Mouse (Mus musculus) megakaryocyte, adult 5-6 weeks (primary cell): ENCODE data around the gene Axdnd1. TPM values are rescaled to one million over a fixed set of nuclear protein-coding genes. Genes with fewer than 3 reads are reported as not detected.
"Not testable (repeated sequence)": the region's sequence is repeated elsewhere in the genome, so short reads cannot be mapped to it uniquely, and the experiment has no call there.

Experiments
- ATAC-seq: 2 replicates; pipeline ENCODE4 v1.8.0; 2016; ENCODE audit warnings: mild to moderate bottlenecking, inconsistent platforms; ENCODE audit not compliant: poor library complexity, severe bottlenecking
- total RNA-seq, 2 experiments: library from RNA; stranded (forward) in 1 of 2; stranded (reverse) in 1 of 2; fragments of 153-499, 151-499 nt in 1 of 2; fragments of 221-1000, 200-1000 nt in 1 of 2; gene quantifications; 2 replicates each; pipeline versions ENCODE4 v1.2.3 to v1.2.4; 2015 to 2017

Gene Axdnd1
- total RNA-seq, 2 experiments from 2014 or later, result 0.92 to 2.2 TPM

DNA sequence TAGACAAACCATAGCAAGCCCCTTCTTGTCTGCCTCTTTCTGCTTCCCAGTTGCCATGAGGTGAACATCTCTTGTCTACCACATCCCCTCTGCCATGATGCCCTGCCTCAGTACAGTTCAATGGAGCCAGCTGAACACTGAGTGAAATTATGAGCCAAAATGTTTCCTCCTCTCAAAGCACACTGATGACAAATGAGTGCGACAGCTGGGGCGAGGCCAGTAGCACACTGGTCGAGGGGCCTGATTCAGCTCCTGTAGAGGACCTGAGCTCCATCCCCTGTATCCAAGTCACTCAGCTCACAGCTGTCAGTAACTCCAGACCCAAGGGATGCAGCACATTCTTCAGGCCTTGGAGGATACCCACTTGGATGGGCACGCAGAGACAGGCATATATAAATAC is 75.3 kb downstream of the Axdnd1 start:
- no peak for ATAC-seq

GRCm38 (mm10) chr1:156344433-156344832 is 76.5 kb downstream of the Axdnd1 start:
- no peak for ATAC-seq

DNA sequence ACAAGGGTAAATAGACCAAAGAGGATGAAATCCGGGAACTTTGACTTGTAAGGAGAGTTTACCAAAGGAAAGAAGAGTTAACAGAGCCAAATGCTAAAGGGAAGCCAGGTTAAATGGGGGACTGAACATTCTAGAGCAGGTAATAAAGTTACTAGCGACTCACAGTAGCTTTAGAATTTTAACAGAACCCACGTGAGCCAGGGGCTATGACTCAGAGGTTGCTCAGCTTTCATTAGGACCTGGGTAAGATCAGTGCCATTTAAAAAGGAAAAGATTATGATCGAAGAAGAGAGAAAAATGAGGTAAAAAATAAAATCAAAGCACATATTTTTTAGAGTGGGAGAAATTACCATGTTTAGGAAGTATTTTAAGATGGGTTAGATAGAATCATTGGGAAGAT is 80.1 kb downstream of the Axdnd1 start:
- ATAC-seq, result no peak

- no peak for ATAC-seq
Measured at GRCm38 (mm10) chr1:156323126-156323525, 97.8 kb downstream of the Axdnd1 start.

- ATAC-seq, result no peak
Measured at GRCm38 (mm10) chr1:156310630-156311029, 110.3 kb downstream of the Axdnd1 start, which contains the start of gene Nphs2. TSS of gene Nphs2 (plus strand) at chr1:156310727.

GRCm38 (mm10) chr1:156308595-156308994 is 112.4 kb downstream of the Axdnd1 start:
- ATAC-seq, result no peak

DNA sequence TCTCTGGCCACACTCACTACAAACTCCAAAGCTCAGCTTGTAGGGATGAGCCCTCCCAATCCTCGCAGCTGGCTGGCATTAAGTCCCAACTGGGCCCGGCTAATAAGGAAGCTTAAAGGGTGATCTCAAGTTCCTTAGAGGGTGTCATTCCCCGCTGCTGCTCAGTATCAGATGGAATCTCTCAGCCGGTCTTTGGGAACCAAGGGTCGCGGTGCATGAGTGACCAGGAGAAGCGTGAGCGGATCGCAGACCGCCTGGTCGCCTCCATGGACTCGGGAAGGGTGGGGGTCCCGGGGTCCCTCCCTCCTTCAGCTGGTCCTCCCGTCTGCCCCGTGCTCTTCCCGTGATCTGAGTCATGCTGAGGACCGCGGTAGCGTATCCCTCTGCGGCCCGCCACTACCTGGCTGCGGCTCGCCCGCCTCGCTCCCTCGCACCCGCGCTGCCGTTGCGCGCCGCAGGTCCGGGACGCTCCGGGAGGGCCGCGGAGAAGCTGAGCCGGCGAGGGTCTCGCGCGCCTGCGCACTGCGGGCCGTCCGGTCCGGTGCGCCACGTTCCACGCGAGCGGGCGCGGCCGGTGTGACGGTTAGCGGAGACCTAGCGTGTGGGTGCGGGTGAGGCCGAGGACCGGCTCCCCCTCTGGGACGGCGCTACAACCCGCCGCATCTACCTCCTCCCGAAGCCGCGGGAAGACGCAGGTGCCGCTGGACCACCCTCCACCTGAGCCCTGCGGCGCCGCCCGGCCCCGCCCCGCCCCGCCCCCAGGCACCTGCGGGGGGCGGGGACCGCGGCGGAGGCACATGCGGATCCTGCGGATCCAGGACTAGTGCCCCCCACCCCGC is 117.8 kb downstream of the Axdnd1 start, which contains the start of gene Tdrd5:
Gene Tdrd5, minus strand, starts transcription at position 754 of the 839 bp plus-strand sequence.
- no peak for ATAC-seq

DNA sequence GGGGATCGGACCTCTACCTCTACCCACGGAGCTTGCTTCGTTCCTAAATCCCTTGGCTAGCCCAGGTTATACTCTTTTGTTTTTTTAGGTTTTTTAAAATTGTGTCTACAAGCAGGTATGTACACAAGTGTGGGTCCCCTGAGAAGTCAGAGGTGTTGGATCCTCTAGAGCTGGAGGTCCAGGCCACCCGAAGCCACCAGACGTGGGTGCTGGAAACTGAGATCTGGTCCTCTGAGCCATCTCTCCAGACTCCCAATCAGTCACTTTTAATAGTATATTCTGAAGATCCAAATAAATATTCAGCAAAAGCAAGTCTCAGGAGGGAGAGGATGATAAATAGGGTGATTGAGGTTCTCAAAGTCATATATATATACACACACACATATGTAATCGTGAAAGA is 130.9 kb downstream of the Axdnd1 start:
- ATAC-seq, result no peak

- not testable (repeated sequence) for ATAC-seq
Measured at GRCm38 (mm10) chr1:156289222-156289587, 131.8 kb downstream of the Axdnd1 start.

GRCm38 (mm10) chr1:156288556-156289221 is 132.3 kb downstream of the Axdnd1 start:
- ATAC-seq, result no peak

DNA sequence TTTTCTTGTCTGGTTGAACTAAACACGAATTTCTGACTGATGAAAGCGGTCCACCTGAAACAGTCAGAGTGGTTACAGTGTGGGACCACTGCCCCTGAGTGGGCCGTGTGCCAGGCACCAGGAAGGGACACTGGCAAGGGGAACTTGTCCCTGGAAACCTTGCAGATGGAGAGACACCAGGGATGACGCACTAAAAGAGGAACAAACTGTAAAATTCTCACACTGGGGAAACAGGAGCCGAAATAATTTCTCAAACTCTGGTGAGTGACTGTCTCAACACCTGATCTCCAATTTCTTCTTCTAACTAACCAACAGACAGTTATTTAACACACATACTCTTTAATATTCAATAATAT is 135.4 kb downstream of the Axdnd1 start:
- ATAC-seq, result no peak

- ATAC-seq, result no peak
Measured at GRCm38 (mm10) chr1:156284851-156285540, 136.0 kb downstream of the Axdnd1 start.

DNA sequence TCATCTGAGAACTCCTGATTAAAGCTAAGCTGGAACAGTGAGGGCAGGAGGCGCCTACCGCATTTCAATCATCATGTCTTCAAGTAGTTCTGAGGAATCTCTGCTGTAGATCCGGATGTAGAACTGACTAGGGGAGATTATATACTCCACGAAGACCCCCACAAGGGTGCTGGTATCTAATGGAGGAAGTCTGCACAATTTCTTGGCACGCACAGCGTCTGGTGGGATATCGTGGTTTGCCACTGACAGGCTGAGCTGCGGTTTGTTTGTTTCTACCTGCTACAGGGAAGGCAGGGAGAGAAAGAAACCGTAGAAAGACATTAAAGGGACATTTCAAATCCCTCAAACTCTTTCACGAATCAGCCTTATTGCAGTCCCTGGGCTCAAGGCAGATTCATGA is 136.8 kb downstream of the Axdnd1 start:
- ATAC-seq, result no peak

GRCm38 (mm10) chr1:156280131-156280530 is 140.8 kb downstream of the Axdnd1 start:
- no peak for ATAC-seq

- no peak for ATAC-seq
Measured at GRCm38 (mm10) chr1:156273647-156274046, 147.3 kb downstream of the Axdnd1 start.

Other genes starting within 250 kb of the Axdnd1 start
- not detected in 2 replicates for gene Fam163a, start 216.1 kb downstream of the Axdnd1 start, total RNA-seq (2015)
- not detected in 2 replicates for gene Fam163a, start 216.1 kb downstream of the Axdnd1 start, total RNA-seq (2017)
- 0.18 TPM in 1 of 2 replicates, not detected in the other for gene Tdrd5, start 117.5 kb downstream of the Axdnd1 start, total RNA-seq (2015)
- not detected in 2 replicates for gene Tdrd5, start 117.5 kb downstream of the Axdnd1 start, total RNA-seq (2017)
- not detected in 2 replicates for gene Nphs2, start 110.4 kb downstream of the Axdnd1 start, total RNA-seq (2015)
- not detected in 2 replicates for gene Nphs2, start 110.4 kb downstream of the Axdnd1 start, total RNA-seq (2017)
- 878 and 965 TPM in 2 replicates for gene Gm2000, start 55.1 kb downstream of the Axdnd1 start, total RNA-seq (2015)
- gene Gm2000, start 55.1 kb downstream of the Axdnd1 start, total RNA-seq (2017), result 1,434 and 1,885 TPM in 2 replicates
- 223 and 228 TPM in 2 replicates for gene Soat1, start 53.2 kb upstream of the Axdnd1 start, total RNA-seq (2015)
- 341 and 376 TPM in 2 replicates for gene Soat1, start 53.2 kb upstream of the Axdnd1 start, total RNA-seq (2017)
- 3.8 and 7.0 TPM in 2 replicates for gene Gm10031, start 102.9 kb upstream of the Axdnd1 start, total RNA-seq (2015)
- 12.0 and 19.4 TPM in 2 replicates for gene Gm10031, start 102.9 kb upstream of the Axdnd1 start, total RNA-seq (2017)
- 3.5 and 4.2 TPM in 2 replicates for gene Abl2, start 137.6 kb upstream of the Axdnd1 start, total RNA-seq (2015)
- gene Abl2, start 137.6 kb upstream of the Axdnd1 start, total RNA-seq (2017), result 8.0 and 8.1 TPM in 2 replicates